Mouse (Mus musculus): ENCODE data around the gene Slc22a8.

Gene Slc22a8

DNA sequence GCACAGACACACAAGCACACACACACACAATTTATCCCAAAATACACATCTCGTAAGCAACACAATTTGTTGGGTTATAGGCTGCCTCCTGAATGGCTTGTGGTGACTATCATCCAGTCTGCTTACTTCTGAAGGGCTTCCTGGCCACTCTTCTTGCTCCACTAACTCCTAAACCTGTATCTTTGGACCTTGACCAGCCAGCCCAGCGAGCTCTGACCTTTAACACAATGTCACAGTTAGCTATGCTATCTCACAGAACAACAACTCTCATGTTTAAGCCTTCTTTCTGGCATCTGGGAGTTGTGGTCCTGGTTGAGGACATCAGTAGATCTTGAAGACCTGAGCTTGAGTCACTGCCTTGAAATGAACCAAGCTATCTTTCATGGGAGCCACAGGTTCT lies 8.2 kb downstream of the Slc22a8 start:
- DNase-seq (ENCODE audit: inconsistent ontology term) = no peak

DNA sequence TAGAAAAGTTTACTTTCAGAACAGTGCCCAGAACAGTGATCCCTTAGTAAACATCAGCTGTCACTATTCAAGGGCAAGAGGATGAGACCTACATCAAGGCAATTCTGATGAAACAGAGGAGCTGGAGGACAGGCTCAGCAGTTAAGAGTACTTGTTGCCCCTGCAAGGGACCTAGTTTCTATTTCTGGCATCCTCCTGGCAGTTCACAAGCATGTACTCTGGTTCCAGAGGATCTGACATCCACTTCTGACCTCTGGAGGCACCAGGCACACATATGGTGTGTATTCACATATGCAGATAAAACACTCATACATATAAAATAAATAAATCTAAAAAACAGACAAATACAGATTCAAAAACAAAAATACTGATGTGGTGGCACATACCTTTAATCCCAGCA lies 10.9 kb downstream of the Slc22a8 start:
- no peak for DNase-seq (ENCODE audit: inconsistent ontology term)

DNA sequence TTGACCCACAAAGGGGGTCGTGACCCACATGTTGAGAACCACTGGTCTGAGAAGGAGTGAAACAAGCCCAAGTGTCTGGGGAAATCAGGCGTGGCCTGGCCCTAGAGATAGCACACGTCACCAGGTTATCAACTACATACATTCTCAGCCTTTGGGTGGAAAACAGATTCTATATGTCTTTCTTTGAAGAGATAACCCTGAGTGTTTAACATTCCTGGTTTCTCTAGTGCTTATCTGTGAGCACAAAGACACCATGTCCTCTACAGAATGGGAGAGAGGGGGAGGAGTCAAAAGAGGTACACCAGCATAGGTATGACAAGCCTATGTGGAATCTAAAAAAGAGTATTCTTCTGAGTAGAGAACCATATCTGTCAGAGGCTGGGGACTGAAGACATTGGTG lies 11.9 kb downstream of the Slc22a8 start:
- no peak for DNase-seq (ENCODE audit: inconsistent ontology term)

DNA sequence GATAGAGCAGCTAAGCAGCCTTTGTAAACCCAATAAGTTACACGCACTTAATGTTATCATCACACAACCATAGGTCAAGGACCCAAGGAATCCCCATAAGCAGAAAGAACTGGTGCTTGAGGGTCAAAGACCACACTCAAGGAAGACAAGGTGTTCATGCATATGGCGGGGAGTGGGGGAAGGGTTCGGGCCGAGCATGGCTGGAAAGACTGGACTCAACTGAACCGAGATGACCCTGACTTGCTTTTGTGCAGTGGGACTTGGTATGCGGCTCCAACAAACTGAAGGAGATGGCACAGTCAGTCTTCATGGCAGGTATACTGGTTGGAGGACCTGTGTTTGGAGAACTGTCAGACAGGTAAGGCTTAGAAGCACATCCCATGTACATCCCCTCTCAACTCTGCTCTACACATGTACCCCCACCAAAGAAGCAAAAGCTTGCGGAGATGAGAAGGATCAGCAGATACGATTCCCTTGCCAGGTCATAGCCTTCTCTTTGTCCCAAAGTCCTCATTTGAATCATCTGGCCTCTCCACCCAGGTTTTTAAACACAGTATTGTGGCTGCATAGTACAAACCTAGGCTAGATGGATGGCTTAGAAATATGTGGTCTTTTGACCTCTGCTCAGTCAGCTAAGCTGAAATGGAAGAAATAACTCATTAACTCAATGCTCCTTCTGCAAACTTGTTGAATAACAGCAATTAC lies 13.6 kb downstream of the Slc22a8 start:
- DNase-seq (ENCODE audit: inconsistent ontology term) = no peak

DNA sequence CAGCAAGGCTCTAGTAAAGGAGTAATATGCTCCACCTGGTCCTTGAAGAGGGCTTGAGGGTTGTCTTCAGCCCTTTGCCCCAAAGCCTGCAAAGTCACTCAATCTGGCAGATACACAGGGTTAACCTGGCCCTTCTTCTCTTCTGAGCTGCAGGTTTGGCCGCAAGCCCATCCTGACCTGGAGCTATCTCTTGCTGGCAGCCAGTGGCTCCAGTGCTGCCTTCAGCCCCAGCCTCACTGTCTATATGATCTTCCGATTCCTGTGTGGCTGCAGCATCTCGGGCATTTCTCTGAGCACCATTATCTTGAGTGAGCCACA lies 14.1 kb downstream of the Slc22a8 start:
- no peak for DNase-seq (ENCODE audit: inconsistent ontology term)

DNA sequence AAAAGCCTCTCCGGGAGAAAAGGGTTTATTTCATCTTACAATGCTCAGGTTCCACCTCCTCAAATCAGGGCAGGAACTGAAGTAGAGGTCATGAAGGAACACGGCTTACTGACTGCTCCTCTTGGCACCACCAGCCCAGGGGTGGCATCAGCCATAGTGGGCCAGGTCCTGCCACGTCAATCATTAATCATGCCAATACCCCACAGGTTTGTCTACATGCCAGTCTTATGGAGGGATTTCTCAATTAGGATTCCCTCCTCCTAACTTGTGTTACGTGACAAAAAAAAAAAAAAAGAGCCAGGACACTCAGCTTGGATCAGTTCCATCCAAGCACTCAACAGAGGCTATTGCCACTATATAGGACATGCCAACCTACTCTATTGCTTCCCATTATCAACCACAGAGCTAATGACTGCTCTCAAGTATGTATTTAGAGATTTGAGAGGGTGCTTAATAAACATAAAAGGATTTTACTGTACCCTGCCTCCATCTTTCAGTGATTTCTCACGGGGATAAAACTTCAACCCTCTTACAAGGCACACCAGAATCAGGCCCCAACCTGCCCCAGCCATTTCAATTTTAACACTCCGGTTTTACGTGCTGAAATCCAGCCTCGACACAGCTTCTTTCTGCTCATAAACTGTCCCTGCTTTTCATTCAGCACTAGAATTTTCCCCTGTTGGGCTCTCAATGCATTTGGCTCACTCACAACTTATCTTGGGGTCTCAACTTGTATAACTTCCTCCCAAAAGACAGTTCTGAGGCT lies 20.5 kb downstream of the Slc22a8 start:
- DNase-seq (ENCODE audit: inconsistent ontology term) = no peak

DNA sequence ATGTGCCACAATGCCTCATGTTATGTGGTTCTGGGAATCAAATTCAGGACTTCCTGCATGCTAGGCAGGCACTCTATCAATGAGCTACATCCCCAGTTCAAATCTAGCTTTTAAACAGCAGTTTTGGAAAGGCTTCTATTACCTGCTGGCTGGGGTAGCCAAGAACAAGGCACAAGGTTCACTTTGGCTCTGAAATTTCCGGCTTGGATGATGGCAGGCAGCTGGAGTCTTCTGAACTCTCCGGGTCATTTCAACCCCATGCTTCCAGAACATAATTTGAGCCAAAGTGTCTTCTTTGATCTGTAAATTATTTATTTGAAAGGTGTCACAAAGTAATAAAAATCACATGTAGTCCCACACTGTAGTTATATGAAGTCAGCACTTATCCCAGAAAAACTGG lies 22.1 kb downstream of the Slc22a8 start:
- no peak for DNase-seq (ENCODE audit: inconsistent ontology term)

DNA sequence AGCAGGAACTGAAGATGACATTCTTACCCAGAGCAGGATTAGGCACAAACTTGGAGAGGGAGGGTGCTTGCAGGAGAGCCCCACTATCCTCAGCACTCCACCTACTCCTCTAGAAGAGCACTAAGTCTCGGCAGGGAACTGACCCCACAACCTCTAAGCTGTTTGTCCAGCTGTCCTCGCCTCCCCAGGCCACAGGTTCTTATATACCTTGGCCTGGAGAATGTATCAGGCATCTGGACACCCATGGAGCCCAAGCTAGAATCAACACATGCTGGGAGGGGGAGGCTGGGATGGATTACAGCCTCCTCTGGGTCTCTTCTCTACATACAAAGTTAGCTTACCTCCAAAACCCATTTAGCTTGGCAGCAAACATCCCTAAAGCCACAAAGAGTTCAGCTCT lies 23.3 kb downstream of the Slc22a8 start:
- no peak for DNase-seq (ENCODE audit: inconsistent ontology term)

DNA sequence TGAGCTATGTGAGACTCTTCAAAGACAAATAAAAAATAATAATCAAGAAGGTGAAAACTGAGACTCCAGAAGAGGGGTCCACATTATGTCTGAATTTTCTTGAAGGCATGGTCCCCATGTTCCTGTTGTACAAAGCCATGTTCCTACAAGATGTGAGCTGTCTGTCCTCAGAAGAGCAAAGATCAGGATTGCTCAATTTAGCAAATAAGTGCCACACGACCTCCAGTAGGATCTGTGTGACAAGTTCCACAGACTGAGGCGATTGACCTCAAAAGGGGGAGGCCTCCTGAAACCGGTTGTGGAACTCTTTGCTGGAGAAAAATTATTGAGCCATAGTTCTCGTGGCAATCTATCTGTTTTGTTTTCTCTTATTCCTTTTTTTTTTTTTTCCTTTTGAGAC lies 25.3 kb downstream of the Slc22a8 start:
- no peak for DNase-seq (ENCODE audit: inconsistent ontology term)

DNA sequence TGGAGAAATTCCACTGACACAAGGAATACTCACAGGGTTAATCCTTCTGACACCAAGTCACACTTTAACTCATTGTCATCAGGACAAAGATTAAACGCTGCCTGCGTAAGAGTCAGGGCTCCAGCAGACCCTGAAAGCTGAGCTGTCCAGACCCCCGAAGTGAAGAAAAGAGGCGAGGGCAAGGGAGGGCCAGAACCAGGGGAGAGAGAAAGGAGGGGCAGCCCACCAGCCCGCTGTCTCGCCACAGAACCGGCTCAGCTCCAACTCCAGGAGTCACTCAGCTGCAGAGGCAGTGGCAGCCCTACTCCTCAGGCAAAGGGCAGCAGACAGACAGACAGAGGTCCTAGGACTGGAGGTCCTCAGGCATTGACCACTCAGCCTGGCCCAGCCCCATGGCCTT lies 26.9 kb downstream of the Slc22a8 start, which contains the start of gene Slc22a6:
TSS of gene Slc22a6 (plus strand) at position 136 of the 400 bp plus-strand sequence.
- no peak for DNase-seq (ENCODE audit: inconsistent ontology term)

DNA sequence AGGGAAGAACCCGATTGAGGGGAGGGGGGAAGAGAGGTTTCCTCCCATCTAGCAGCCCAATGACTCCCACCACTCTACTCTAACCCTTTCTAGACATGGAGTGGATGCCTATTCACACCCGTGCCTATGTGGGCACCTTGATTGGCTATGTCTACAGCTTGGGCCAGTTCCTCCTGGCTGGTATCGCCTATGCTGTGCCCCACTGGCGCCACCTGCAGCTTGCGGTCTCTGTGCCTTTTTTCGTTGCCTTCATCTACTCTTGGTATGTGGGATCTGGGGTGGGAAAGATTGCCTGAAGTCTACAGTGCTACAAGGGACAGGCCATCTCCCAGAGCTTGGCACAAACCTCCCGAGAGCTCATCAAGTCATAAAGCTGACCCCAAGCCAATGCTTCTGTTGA lies 30.0 kb downstream of the Slc22a8 start:
- no peak for DNase-seq (ENCODE audit: inconsistent ontology term)

DNA sequence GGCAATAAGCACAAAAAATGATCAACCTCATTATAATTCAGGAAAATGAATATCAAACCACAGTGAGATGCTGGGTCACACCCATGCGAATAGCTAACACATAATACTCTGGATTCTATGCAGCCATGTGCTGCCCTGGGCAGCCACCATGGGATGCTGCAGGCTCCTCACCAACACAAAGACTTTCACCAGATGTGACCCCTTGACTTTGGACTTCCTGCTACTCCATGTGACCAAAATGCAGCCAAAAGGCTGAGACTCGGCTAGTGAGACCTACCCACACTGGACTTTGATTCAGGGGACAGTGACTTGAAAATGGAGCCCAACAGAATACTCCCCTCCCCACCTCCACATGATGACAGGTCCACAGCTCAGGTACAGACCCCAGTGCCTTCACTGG lies 39.2 kb downstream of the Slc22a8 start:
- DNase-seq (ENCODE audit: inconsistent ontology term) = no peak

DNA sequence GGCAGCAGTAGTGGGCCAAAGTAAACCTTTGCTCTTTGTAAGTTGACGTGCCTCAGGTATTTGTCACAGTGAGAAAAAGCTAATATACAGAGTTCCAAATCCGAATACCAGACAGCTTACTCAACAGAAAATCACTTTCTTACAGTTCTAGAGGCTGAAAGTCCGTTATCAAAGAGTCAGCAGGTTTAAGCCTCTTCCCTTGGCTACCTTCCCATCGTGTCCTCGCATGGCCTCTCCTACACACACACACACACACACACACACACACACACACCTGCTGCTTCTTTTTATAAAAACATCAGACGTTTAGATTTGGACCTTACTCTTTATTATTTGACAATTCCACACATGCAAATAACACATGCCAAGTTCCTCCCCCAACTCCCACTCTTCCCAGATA lies 39.8 kb downstream of the Slc22a8 start:
- no peak for DNase-seq (ENCODE audit: inconsistent ontology term)

DNA sequence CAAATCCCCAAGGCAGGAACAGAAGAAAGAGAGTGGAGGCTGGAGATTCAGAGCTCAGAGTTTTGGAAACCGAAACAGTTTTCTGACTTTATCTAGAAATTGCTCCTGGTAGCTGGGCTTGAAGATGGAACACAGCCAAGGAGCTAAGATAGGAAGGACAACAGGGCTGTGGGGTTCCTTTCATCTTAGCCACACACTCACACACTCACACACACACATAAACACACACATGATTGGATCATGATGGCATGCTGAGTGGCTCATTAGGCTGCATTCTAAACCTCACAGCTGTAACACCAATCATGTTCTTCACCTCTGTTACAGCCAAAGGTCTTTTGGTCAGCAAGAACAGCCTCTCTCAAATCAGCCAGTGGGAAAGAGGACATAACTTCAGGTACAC lies 41.0 kb downstream of the Slc22a8 start:
- DNase-seq (ENCODE audit: inconsistent ontology term) = no peak

DNA sequence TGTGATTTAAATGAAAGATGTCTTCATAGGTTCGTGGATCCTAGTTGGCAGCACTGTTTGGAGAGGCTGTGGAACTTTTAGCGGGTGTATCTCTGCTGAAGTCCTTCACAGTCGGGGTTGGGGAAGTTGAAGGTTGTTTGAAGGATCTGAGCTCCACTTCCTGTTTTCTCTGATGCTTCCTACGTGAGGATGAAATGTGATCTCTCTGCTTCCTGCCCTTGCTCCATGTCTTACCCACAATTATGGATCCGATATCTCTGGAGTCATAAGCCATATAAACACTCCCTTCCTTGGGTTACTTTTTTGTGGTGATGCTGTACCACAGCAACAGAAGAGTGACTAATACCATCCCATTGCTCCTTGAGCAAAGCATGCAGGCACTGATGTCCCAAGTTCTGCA lies 51.0 kb downstream of the Slc22a8 start:
- DNase-seq (ENCODE audit: inconsistent ontology term) = no peak

DNA sequence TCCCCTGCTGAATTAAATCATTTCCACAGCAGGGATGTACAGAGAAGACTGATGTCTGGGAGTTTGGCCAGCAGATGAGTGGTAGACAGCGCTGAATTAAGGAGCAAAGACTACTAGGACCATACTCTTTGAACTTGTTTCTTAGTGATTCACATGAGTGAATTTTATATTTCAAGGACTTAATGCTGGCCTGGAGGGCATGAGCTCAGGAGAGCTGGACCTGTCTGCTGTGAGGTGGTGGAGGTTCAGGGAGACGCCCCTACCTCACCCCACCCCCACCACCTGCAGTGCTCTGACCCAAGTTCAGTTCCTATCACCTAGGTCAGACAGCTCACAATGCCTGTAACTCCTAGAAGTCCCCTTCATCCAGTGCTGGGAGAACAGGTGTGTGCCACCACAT lies 55.3 kb downstream of the Slc22a8 start:
- no peak for DNase-seq (ENCODE audit: inconsistent ontology term)

DNA sequence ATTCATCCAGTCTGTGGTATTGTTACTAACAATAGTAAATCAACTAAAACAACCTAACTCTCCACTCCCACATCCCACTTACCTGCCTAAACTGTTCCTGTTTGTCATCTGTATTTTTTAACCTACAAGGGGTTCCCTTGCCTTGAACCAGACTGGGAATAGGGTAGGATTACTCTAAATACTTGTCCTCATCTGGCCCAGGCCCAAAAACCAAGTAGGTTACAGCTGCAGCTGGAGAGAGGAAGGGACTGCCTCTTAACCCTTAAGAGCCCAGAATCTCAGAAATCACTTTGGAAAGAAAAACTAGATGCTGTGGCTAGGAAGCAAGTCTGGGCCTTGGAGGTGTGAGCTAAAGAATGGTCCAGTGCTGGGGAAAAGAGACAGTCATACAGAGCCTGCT lies 64.8 kb downstream of the Slc22a8 start:
- no peak for DNase-seq (ENCODE audit: inconsistent ontology term)

DNA sequence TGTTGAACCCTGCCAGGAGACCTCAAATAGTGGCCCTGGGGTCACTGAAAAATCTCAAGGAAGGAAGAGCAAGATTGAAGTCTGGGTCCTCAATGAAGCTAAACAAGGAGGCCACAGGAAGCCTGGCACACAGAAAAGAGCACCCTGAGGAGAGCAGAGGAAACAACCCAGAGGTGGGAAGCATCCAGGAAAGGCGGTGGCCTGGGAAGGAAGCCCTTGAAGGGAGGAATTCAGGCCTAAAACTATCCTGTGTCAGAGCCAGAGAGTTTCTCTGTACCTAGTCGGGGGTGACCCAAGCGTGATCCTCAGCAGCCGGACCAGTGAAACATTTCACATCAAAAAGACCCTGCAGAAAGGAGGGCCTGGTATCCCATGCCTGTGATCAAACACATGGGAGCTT lies 65.3 kb downstream of the Slc22a8 start:
- DNase-seq (ENCODE audit: inconsistent ontology term) = no peak

All from Muller cell, postnatal 12 days (primary cell).